Mouse (Mus musculus): Measurements from ENCODE around the gene Ttc41.

- TF ChIP-seq POLR2A (IDR thresholded peaks at IDR 0.05; ENCODE audit: borderline replicate concordance, insufficient read depth, low read length), result no peak
- TF ChIP-seq CTCF (IDR thresholded peaks at IDR 0.05; ENCODE audit: borderline replicate concordance, insufficient read depth, low read depth, low read length), result no peak
Measured at GRCm38 (mm10) chr10:86700251-86700650, 5.4 kb upstream of the Ttc41 start.

Data from cerebellum, adult 2 months (tissue).